Mouse (Mus musculus): ENCODE results near the gene Zfpm1. TPM values are rescaled to one million over a fixed set of nuclear protein-coding genes. Genes with fewer than 3 reads are reported as not detected.

Gene Zfpm1
- polyA plus RNA-seq, 1 experiment, result 23.3 TPM

DNA sequence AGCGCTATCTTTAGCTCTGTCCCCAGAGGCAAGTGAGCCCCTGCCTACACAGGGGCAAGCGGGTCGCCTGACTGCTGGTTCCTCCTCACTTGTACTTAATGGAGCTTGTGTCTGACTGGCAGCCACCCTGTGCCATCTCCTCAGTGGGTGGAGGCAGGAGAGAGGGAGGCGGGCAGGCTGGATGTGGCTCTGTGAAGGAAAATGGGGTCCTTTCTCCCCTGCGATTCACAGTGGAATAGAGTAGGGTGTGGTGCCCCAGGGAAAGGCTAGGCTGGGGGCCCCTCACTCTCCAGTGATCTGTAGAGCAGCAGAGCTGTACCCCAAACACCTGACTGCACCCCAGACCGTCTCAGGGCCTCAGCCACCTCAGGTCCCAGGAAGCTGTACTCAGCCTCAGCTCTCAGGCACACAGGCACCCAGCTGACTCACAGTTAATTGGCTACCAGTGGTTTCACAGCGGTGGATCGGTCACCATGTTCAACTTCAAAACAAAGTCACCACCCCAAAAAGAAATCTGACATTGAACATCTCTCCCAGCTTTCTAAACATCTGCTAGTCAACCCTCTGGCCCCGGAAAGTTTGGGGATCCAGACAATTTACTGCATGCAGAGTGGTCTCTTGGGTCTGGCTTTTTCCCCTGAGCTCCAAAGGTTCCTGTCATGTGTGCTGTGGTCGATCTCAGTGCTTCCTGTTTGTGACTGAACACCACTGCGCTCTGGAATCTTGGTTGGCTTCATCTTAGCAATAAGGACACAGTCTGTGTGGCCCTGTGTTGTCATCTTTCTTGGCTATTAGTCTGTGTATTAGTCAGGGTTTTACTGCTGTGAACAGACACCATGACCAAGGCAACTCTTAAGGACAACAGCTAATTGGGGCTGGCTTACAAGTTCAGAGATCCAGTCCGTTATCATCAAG, 63.5 kb downstream of the Zfpm1 start:
- no peak for DNase-seq (ENCODE audit: low read depth)

GRCm38 (mm10) chr8:122347811-122348552, 66.0 kb downstream of the Zfpm1 start:
- no peak for DNase-seq (ENCODE audit: low read depth)

GRCm38 (mm10) chr8:122349357-122350297, 67.7 kb downstream of the Zfpm1 start:
- no peak for DNase-seq (ENCODE audit: low read depth)

- DNase-seq (ENCODE audit: low read depth), result no peak
Measured at GRCm38 (mm10) chr8:122350309-122351089, 68.6 kb downstream of the Zfpm1 start.

GRCm38 (mm10) chr8:122354157-122354556, 72.2 kb downstream of the Zfpm1 start:
- DNase-seq (ENCODE audit: low read depth), result no peak

GRCm38 (mm10) chr8:122355642-122356606, 74.0 kb downstream of the Zfpm1 start:
- peak; percentile 75 for DNase-seq (ENCODE audit: low read depth)

DNA sequence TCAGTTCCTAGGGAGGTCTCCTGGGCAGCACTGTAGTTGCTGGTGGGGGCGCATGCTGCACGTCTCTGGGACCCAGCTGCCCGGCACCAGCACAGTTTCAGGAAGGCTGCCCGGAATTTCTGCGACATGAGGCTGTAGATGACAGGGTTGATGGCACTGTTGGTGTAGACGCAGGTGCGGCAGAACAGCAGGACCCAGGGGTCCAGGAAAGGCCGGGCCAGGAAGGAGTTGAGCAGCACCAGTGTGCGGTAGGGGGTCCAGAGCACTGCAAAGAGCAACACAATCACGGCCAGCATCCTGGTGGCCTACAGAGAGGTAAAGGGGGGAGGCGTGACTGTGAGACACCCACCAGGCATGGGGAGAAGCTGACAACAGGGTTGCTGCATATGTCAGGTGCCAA, 75.3 kb downstream of the Zfpm1 start:
- no peak for DNase-seq (ENCODE audit: low read depth)

- DNase-seq (ENCODE audit: low read depth), result no peak
Measured at GRCm38 (mm10) chr8:122357641-122358040, 75.7 kb downstream of the Zfpm1 start.

DNA sequence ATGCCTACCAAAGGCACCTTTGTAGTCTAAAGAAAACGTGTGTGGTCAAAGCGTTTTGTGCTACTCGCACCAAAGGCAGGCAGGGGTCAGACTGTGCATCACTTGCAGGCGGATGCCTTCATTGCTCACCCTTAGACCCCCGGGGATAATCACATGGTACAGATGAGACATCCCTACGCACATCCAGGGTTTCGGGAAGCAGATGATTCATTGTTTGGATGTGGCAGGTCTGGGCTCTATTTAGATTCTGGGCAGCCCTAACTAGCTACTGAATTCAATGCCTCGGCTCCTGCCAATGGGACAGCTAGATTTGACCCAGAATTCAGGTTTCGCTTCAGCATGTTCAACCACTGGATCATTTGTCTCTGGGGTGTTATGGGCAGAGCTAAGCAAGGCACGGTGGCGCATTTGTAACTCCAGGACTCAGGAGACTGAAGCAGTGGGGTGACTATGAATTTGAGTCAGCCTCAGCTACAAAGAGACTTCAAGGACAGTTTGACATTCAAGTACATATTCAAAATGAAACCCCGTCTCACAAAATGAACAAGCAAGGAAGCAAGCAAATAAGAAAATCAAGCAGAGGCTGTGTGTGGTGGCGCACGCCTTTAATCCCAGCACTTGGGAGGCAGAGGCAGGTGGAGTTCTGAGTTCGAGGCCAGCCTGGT, 77.3 kb downstream of the Zfpm1 start:
- DNase-seq (ENCODE audit: low read depth), result no peak

DNA sequence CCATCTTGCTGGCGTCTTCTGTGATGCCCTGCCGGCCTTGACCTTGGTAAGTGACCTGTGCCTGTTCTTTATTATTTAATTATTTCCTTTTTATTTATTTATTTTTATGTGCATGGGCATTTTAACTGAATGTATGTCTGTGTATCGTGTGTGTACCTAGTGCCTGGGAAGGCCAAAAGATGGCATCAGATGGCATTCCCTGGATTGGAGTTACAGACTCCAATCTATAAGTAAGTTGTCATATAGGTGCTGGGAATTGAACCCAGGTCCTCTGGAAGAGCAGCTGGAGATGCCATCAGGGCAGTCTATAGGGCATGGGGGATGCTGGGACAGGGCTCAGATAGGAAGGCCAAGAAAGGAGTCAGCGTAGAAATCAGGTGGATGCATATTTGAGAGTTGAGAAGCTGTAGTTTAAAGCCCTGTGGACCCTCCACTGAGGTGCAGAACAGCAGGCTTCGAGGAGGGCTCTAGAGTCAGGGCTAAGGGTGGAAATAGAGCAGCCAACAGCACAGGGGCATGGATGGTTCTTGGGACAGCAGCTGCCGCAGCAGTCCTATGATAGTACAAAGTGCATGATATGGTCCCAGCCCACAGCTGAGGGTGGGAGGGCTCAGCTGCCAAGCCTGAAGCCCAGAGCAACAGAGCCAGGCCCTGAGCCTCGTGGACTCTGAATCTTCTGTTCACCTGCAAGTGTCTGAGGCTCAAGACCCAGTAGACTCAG, 78.9 kb downstream of the Zfpm1 start, which contains the start of gene Trhr2:
TSS of gene Trhr2 (minus strand) at position 51 of the 721 bp plus-strand sequence.
- DNase-seq (ENCODE audit: low read depth), result no peak

GRCm38 (mm10) chr8:122362271-122362670, 80.3 kb downstream of the Zfpm1 start:
- no peak for DNase-seq (ENCODE audit: low read depth)

DNA sequence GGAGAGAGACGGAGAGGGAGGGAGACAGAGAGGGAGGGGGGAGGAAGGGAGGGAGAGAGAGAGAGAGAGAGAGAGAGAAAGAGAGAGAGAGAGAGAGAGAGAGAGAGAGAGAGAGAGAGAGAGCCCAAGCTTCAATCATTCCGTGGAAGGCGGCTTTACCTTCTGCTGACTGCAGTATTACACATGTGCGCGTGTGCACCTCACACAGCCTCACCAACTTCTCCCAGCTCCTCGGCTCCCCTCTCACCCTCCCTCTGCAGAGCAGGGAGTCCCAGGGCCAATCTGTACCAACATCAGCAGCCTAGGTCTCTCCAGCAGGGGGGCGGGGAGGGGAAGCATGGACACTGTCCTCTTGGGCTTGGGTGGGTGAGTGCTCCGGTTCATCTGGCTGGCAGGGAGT, 81.0 kb downstream of the Zfpm1 start:
- DNase-seq (ENCODE audit: low read depth), result no peak

GRCm38 (mm10) chr8:122368494-122368893, 86.6 kb downstream of the Zfpm1 start:
- no peak for DNase-seq (ENCODE audit: low read depth)

DNA sequence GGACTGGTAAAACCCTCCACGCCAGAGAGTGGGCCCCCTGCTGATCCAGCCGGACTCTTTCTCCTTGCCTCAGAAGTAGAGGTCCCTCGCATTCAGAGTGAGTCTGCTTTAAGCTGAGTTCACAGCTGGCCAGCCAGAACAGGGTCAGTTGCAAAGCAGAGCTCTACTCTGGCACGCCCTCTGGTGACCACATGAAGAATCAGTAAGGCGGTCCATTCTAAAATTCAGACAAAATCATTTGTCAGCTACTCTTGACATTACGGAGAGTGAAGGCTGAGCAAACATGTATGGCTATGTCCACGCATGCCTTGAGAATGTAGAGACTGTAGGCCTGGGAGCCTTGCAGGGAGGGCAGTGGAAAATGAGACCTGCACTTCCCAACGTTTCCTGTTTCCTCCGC, 87.7 kb downstream of the Zfpm1 start:
- no peak for DNase-seq (ENCODE audit: low read depth)

- no peak for DNase-seq (ENCODE audit: low read depth)
Measured at GRCm38 (mm10) chr8:122371706-122372105, 89.8 kb downstream of the Zfpm1 start.

GRCm38 (mm10) chr8:122375320-122375719, 93.4 kb downstream of the Zfpm1 start:
- DNase-seq (ENCODE audit: low read depth), result no peak

- DNase-seq (ENCODE audit: low read depth), result no peak
Measured at GRCm38 (mm10) chr8:122375751-122376364, 93.9 kb downstream of the Zfpm1 start.

Measured in gonadal fat pad, adult 2 months (tissue).